Mouse (Mus musculus): ENCODE results near the gene Gm17361.
"Not testable (repeated sequence)": the region's sequence is repeated elsewhere in the genome, so short reads cannot be mapped to it uniquely, and the experiment has no call there.

The Gm17361 gene

DNA sequence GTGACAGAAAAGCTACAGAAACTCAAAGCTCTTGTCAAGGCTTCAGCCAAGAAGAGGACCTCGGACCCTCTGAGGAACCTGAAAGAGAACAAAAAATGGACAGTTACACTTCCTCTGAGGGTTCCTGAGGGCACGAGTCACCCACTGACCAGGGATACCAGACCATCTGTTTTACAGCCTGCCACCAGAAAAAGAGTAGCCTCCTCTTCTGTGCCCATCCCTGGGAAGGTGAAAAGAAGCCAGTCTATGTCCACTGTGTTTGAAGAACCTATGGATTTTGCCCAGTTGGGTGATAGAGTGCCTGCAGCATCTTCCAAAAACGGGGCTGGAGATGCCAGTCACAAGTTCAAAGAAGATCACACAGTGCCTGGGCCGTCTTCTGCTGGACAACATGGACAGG lies at the start of gene Gm17361:
Gene Gm17361 (plus strand): TSS at position 301 of the 400 bp plus-strand sequence.
- DNase-seq: not testable (repeated sequence)
